Mouse (Mus musculus) Patski (cell line): Measurements from ENCODE around the gene Camta1. TPM values are rescaled to one million over a fixed set of nuclear protein-coding genes. Genes with fewer than 3 reads are reported as not detected.
A peak's percentile ranks its signal among the peaks of the same experiment; 100 is the strongest.

Experiments
- ATAC-seq: fragments of 100-300 bp; one replicate; pipeline ENCODE4 v1.8.0; 2021
- CTCF ChIA-PET: fragments of 350-600 bp; sonication (Branson Sonifier 250); formaldehyde crosslinking; loops from one replicate; lab custom pipeline; 2022; ENCODE audit warnings: inconsistent platforms; lab: Charles Lee
- POLR2A ChIA-PET: fragments of 350-600 bp; sonication (Branson Sonifier 250); formaldehyde crosslinking; loops from one replicate; lab custom pipeline; 2022; ENCODE audit warnings: antibody characterized with exemption, inconsistent platforms; lab: Charles Lee
- DNase-seq: peaks from one replicate; pipeline ENCODE4 v3.0.0-alpha.2; 2011; ENCODE audit warnings: low read depth, low spot score
- H3K27me3 ChIP-seq: fragments of 371-371 bp; one replicate; pipeline ENCODE4 v1.5.1; 2021
- CTCF ChIP-seq: fragments of 100-300 bp; IDR thresholded peaks from one replicate; pipeline ENCODE4 v1.5.1; 2021
- in situ Hi-C: fragments of 300-500 bp; cut with MboI; formaldehyde crosslinking; loops from 3 replicates; pipeline ENCODE4 v1.11.1; 2018; ENCODE audit warnings: low pct_unique_long_range_greater_than_20kb, mixed read lengths
- polyA plus RNA-seq: library from polyadenylated mRNA; unstranded; gene quantifications from one replicate; pipeline ENCODE4 v1.2.3, GENCODE M21; 2021

The Camta1 gene
- polyA plus RNA-seq, 1 experiment from 2014 or later: 28.0 TPM

GRCm38 (mm10) chr4:151165539-151165938 is 696.1 kb downstream of the Camta1 start:
- DNase-seq (peak; percentile 41), ATAC-seq (no peak)
- ChIA-PET CTCF (no interaction called here), POLR2A (no interaction called here)
- peaks cover 17% of the 10 kb centered on the region for H3K27me3 ChIP-seq
- no peak for TF ChIP-seq CTCF
- in situ Hi-C loops: loop anchor here (25.0 kb wide), 1 partner anchor 722 kb away; no protein-coding TSS in a partner anchor

GRCm38 (mm10) chr4:151164309-151164708 is 697.4 kb downstream of the Camta1 start:
- no peak for TF ChIP-seq CTCF
- DNase-seq: no peak
- POLR2A ChIA-PET: no interaction called here
- in situ Hi-C loops: loop anchor here (25.0 kb wide), 1 partner anchor 723 kb away; no protein-coding TSS in a partner anchor
- ATAC-seq: no peak
- H3K27me3 ChIP-seq: peaks cover 9% of the 10 kb centered on the region
- CTCF ChIA-PET: no interaction called here

GRCm38 (mm10) chr4:151161869-151162268 is 699.8 kb downstream of the Camta1 start:
- peaks cover 7% of the 10 kb centered on the region for H3K27me3 ChIP-seq
- ATAC-seq (no peak), DNase-seq (no peak)

DNA sequence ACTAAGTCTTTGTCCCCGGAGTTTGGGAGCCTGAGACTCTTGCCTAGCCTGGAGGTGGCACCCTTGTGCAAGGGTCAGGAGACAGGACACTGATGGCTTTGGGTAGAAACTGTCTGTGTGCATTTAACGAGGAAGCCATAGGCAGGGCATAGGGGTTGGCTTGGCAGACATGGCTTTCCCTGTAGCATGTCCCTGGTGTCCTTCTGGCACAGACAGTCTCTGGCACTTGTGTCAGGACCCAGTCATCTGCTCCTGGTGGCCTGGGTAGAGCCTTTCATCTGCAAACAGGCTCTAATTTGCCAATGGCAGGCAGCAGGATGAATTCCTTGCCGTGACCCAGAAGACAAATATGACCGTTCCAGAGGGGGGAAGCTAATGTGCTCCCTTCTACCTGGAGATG is 700.7 kb downstream of the Camta1 start:
- H3K27me3 ChIP-seq: peaks cover 7% of the 10 kb centered on the region
- ATAC-seq (no peak), DNase-seq (no peak)
- CTCF ChIA-PET: no interaction called here
- POLR2A ChIA-PET: no interaction called here
- no peak for TF ChIP-seq CTCF
- in situ Hi-C loops: loop anchor here (25.0 kb wide), 1 partner anchor 726 kb away; no protein-coding TSS in a partner anchor

More at GRCm38 (mm10) chr4:151161869-151162268, 699.8 kb downstream of the Camta1 start:
- POLR2A ChIA-PET: no interaction called here
- TF ChIP-seq CTCF: no peak
- CTCF ChIA-PET: no interaction called here
- in situ Hi-C loops: loop anchor here (25.0 kb wide), 1 partner anchor 725 kb away; no protein-coding TSS in a partner anchor

DNA sequence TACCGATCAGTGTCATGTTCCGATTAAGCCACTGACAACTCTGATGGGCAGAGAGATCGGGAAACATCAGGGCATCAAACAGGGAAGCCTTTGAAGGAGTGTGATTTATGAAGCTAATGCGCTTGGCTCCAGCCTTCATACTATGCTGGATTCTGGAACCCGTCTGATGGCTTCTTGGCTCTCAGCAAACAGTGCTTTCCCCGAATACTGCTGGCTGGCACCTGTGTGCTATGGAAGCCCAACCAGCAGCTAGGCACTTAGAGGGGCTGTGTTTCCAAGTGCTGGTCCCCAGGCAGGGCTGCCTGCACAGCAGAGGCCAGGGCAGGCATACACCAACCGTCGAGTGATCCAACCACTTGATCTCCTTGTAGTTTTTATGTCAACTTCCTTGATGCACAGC is 701.2 kb downstream of the Camta1 start:
- DNase-seq: no peak
- POLR2A ChIA-PET: no interaction called here
- CTCF ChIA-PET: no interaction called here
- in situ Hi-C loops: loop anchor here (25.0 kb wide), 1 partner anchor 727 kb away; no protein-coding TSS in a partner anchor
- no peak for TF ChIP-seq CTCF
- peaks cover 7% of the 10 kb centered on the region for H3K27me3 ChIP-seq
- ATAC-seq: no peak

- CTCF ChIA-PET: no interaction called here
- POLR2A ChIA-PET: no interaction called here
- in situ Hi-C loops: loop anchor here (25.0 kb wide), 1 partner anchor 729 kb away; no protein-coding TSS in a partner anchor
- no peak for TF ChIP-seq CTCF
- H3K27me3 ChIP-seq: peaks cover 7% of the 10 kb centered on the region
- ATAC-seq (no peak), DNase-seq (no peak)
These were observed 703.4 kb downstream of the Camta1 start for GRCm38 (mm10) chr4:151158250-151158649.

GRCm38 (mm10) chr4:151156904-151157303 is 704.8 kb downstream of the Camta1 start:
- no peak for DNase-seq
- peaks cover 10% of the 10 kb centered on the region for H3K27me3 ChIP-seq
- in situ Hi-C loops: loop anchor here (25.0 kb wide), 1 partner anchor 730 kb away; no protein-coding TSS in a partner anchor
- no peak for TF ChIP-seq CTCF
- POLR2A ChIA-PET: no interaction called here
- CTCF ChIA-PET: interaction anchor here (0.7 kb wide), 1 partner anchor 17 kb away, joined by 3 read pairs; no protein-coding TSS in a partner anchor
- ATAC-seq: peak; percentile 54

DNA sequence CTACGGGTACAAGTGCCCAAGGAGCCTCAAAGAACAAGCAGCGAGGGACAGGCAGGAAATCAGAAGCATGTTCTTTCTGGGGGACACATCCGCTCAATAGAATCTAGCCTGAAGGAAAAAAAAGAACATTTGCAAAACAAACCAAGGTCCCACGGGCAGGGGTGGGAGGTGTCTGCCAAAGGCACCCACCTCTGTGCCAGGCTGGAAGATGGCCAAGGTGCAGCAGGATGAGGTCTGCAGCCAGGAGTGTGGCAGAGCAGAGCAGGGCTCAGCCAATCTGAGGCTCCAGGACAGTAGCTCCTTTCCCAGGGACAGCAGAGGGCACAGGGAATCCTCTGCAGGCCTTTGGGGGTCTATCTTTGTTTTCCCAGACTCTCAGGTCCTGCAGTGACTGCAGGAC is 706.1 kb downstream of the Camta1 start:
- TF ChIP-seq CTCF: no peak
- H3K27me3 ChIP-seq: peaks cover 18% of the 10 kb centered on the region
- DNase-seq (no peak), ATAC-seq (no peak)
- CTCF ChIA-PET: no interaction called here
- POLR2A ChIA-PET: no interaction called here
- in situ Hi-C loops: loop anchor here (25.0 kb wide), 1 partner anchor 732 kb away; no protein-coding TSS in a partner anchor

- POLR2A ChIA-PET: no interaction called here
- CTCF ChIA-PET: no interaction called here
- no peak for ATAC-seq
- in situ Hi-C loops: loop anchor here (25.0 kb wide), 1 partner anchor 733 kb away; no protein-coding TSS in a partner anchor
- peaks cover 16% of the 10 kb centered on the region for H3K27me3 ChIP-seq
- TF ChIP-seq CTCF: no peak
- DNase-seq: no peak
These were observed 707.4 kb downstream of the Camta1 start for GRCm38 (mm10) chr4:151154306-151154705.

- CTCF ChIA-PET: no interaction called here
- in situ Hi-C loops: loop anchor here (25.0 kb wide), 1 partner anchor 735 kb away; no protein-coding TSS in a partner anchor
These were observed 709.7 kb downstream of the Camta1 start for GRCm38 (mm10) chr4:151152010-151152409.

GRCm38 (mm10) chr4:151150842-151151241 is 710.8 kb downstream of the Camta1 start:
- in situ Hi-C loops: loop anchor here (25.0 kb wide), 1 partner anchor 736 kb away; no protein-coding TSS in a partner anchor
- peaks cover 18% of the 10 kb centered on the region for H3K27me3 ChIP-seq
- ChIA-PET POLR2A (no interaction called here), CTCF (no interaction called here)
- TF ChIP-seq CTCF: no peak
- ATAC-seq (no peak), DNase-seq (no peak)

More at GRCm38 (mm10) chr4:151152010-151152409, 709.7 kb downstream of the Camta1 start:
- no peak for TF ChIP-seq CTCF
- H3K27me3 ChIP-seq: peaks cover 18% of the 10 kb centered on the region
- POLR2A ChIA-PET: no interaction called here
- ATAC-seq: no peak
- DNase-seq: no peak
